Mouse (Mus musculus) heart, postnatal 14 days (tissue): ENCODE data around the gene Zic1. TPM values are rescaled to one million over a fixed set of nuclear protein-coding genes. Genes with fewer than 3 reads are reported as not detected.

Experiments
- DNase-seq, 2 experiments: peaks; one replicate each; pipeline ENCODE4 v3.0.0; 2021 to 2022
- intact Hi-C: fragments of 180-260 bp; cut with DNase I; formaldehyde crosslinking; loops from one replicate; pipeline ENCODE4 v1.15.1; 2025
- total RNA-seq, 2 experiments: library from RNA; stranded (reverse); gene quantifications; 2 replicates each; pipeline ENCODE4 v1.2.3; 2021

Gene Zic1
- total RNA-seq, 2 experiments from 2014 or later: not detected

DNA sequence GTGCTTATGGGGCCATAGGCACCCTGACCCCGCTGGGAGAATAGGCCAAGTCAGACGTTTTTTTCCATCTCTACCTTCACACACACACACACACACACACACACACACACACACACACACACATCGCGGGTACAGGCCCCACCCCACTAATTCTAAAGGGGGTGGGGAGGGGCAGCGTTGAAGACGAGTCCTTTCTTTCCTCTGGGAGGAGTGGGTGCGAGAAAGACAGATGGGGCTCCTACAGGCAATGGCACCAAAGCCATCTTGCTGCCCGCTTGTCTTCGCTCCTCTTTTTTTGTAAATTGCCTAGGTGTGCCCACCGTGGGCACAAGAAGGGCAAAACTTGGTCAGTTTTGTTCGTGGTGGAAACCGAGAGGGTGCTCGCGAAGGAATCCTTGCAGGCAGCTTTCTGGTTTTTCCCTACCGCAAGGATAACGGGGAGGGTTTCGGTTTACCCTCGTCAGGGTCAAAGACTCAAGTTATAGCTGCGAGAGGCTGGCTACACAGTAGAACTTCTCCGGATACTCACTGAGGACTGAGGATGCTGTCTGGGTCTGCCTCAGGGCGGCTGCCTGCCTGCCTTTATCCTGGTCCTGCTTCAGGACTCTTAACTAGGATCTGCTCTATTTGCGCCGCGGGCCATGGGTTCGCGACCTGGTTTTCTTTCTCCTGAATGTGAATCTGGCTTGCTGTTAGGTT, 3.8 kb upstream of the Zic1 start:
- no peak for DNase-seq
- intact Hi-C loops: no loop called here

DNA sequence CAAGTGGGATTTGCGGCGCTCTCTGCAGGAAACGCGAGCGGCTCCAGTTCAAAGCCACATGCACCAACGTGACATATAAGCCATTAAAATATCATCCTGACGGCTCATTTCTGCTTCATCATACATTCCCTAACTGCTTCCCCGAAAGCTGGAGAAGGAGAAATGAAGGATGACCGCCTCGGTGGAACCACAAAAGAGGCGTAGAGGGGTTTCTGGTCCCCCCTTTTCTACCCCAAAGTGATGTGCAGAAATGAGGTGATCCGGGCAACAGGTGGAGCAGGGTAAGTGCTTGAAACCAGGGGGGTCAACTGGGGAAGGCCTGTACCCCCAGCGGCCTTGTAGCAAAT, 3.3 kb upstream of the Zic1 start:
- intact Hi-C loops: no loop called here
- DNase-seq: no peak

DNA sequence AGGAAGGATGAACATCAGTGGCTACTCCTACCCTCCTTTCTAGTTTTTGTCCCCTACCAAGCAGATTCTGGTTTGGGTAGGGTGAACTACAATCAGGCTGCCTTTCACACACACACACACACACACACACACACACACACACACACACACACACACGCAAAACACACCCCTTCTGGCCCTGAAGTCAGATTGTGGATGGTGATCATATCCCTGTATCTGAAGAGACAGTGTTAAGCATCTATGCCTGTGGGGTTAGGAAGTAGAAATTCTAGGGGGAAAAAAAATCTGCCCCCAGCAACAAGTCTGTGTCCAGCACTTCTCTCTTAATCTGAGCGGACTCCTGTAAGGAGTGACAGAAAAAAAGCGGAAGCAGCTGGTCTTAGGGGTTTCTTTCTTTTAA, 2.5 kb upstream of the Zic1 start:
- DNase-seq: no peak
- intact Hi-C loops: no loop called here

DNA sequence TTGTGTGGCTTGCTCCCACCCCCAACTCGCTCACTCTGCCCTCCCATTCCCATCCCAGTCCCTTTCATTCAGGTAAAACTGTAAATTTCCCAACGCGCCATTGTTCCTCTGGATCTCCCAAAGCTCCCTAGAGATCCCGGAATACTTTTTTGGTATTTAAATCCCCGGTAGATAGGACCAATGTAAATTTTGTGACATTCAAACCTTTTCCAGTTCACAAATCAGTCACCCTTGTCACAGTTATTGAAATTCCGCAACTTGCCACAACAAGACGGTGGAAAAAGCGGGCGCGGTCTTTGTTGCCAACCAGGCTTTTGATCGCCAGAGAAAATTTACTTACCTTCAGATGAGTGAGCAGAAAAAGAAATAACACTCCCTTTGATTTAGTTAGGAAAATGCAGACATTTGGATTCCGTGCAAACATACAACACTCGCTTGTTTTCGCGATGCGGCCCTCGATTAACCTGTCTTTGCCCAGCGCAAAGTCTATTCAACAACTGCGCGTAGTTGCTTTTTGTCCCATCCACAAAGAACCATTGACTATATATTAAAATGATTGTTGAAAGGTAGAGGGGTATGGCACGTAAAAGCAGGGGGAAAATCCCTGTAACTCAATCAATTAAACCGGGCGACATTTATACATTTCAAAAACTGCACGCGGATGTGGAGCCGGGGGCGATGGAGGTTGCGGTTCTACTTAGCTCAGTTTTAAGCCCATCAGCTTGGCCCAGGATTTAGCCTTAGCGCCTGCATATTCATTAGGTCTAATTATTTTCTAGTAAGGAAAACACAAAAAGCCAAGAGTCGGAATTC, 1.6 kb upstream of the Zic1 start:
- no peak for DNase-seq
- intact Hi-C loops: no loop called here

DNA sequence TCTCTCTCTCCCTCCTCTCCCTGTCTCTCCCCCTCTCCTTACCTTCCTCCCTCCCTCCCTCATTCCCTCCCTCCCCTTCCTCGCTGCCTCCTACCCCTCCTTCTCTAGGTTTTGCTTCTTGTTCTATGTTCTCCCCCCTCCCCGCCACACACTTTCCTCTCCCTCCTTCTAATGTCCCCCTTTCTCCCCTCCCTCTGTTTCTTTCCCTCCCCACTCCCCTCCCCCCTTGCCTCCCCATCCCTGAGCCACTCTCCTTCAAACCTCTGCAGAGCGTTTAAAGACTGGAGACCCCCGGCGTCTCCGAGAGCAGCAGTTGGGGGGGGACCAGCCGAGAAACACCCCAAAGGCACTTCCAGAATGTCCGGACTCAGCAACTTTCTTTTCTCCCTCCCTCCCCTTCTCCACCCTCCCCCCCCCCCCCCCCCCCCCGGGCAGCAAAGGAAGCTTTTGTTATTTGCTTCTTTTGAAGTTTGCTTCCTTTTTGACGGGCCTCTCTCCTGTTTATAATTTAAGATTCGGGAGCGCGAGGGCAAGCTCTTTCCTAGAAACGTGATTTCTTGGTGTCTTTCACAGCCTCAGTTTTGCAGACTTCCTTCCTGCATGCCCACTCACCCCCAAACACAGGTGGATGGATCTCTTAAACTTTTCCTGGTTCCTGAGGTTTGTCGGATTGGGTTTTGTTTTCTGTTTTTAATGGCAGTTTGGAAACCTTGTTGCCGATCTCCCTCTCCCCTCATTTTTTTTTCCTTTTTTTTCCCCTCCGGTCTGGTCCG, 802 bp upstream of the Zic1 start:
- DNase-seq: no peak
- intact Hi-C loops: no loop called here

DNA sequence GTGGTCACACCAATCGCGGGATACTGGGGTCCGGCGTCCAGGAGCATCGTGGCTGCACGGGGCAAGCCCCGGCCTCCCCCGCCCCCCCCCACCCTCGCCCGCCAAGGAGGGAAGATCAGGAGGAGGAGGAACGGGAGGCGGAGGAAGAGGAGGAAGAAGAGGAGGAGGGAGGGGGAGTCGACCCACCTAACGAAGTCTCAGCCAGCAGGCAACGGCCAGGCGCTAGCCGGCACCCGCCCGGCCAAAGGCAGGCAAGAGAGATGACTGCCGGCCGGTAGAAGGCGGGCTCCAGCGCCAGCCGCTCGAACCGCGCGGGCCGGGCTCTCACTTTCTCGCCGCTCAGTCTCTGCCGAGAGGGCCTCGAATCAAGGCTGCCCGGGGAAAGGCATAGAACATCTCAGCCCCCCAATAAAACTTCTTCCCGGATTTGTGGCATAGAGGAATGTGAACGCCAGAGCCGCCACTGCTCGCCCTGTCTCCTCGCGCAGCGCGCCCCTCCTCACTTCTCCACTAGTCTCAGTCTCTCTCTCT, 574 bp downstream of the Zic1 start:
- no peak for DNase-seq
- intact Hi-C loops: no loop called here

DNA sequence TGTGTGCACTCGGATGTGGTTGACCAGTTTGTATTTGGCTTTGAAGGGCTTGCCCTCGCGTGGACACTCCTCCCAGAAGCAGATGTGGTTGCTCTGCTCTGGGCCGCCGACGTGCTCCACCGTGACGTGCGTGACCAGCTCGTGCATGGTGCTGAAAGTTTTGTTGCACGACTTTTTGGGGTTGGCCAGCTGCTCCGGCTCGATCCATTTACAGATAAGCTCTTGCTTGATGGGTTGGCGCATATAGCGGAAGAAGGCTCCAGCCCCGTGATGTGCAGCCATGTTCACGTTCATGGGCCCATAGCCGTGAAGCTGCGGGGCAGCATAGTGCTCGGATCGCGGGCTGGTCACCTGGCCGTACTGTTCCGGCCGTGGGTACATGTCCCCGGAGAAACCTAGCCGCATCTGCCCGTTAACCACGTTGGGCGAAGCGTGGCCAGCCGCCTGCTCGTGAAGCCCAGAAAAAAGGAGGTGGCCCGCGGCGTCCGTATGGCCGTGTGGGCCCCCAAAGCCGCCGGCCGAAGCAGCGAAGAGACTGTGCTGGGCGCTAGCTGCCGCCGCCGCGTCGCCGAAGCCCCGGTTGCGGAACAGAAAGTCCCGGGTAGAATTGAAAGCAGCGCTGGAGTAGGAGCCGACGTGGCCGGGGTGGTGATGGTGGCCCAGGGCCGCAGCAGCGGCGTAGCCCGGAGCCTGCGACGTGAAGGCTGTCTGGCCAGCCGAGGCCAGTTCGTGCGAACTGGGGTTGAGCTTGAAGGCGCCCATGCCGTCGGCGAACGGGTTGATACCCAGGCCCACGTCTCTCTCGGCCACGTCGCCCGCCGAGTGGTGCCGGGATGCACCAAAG, 1.3 kb downstream of the Zic1 start:
- intact Hi-C loops: no loop called here
- no peak for DNase-seq

DNA sequence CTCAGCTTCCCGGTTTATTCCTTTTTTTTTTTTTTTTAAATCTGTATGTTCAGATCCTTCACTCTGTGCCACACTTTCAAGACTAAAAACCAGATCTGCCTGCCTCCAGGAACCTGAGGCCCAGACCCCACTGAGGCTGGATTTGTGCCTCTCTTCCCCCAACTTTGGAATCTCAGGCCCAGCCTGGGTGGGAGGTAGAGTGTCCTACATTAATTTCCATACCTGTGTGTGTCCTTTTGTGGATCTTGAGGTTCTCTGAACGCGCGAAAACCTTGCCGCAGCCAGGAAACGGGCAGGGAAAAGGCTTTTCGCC, 1.8 kb downstream of the Zic1 start:
- no peak for DNase-seq
- intact Hi-C loops: no loop called here

DNA sequence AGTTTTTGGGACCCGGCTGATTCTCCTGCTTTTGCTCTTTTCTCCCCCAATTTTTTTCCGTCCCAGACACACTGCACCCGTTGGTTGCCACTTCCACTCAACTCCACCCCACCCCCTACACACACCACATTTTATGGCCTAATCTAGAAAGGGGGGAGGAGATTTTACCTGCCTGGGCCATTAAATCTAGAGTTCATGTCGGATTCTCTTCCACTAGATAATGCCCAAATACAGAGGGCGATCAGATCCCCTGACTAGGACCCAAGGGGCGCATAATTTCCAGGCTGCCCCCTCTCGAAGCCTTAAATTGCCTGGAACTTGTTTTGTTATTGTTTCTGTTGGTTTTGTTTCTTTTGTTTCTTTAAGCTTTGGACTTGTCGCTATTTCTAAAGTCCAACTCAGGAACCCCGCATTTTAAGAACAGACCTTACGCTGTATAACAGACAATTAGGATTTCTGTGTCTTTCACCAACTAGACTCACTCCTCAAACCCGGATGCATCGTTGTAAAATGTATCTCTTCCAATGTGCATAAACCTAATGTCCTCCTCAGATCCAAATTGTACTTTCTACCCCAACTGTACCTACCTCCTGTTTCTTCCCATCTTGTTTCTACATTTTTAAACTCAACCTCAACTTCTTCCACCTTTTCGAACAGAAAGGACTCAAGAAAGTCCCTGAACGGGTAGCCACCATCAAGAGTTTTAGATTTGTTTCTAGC, 2.4 kb downstream of the Zic1 start:
- no peak for DNase-seq
- intact Hi-C loops: no loop called here

DNA sequence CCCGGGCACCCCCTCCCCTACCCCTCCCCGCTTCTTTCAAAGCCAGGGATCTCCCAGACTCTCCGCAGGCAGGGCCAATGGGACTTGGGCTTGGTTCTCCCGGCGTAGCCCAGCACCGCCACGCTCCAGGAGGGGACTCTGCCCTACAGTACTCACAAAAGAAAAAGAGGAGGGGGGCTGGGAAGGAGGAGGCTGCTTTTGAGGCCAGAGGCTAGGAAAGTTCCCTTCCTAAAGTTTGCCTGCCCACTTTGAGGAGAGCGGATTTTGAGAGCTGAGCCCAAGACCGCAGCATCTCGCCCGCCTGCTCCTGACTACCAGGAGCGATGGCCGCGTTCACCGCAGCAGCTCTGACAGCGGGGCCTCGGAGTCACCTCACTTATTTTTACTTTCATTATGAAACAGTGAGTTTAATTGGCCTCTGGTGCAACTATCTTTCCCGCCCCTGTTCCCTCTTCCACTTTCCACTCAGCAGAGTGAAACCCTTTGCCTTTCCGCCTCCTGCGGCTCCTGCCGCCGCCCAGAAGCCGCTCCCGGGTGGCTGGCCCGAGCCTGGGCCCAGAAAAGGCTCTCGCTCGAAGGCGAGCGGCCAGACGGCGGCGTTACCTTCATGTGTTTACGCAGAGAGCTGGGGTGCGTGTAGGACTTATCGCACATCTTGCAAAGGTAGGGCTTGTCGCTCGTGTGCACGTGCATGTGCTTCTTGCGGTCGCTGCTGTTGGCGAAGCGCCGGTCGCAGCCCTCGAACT, 3.6 kb downstream of the Zic1 start, which contains the start of gene Zic4:
TSS of gene Zic4 (plus strand) at position 558 of the 746 bp plus-strand sequence.
- peak in 1 of 2 experiments; percentile 23 for DNase-seq
- intact Hi-C loops: no loop called here

DNA sequence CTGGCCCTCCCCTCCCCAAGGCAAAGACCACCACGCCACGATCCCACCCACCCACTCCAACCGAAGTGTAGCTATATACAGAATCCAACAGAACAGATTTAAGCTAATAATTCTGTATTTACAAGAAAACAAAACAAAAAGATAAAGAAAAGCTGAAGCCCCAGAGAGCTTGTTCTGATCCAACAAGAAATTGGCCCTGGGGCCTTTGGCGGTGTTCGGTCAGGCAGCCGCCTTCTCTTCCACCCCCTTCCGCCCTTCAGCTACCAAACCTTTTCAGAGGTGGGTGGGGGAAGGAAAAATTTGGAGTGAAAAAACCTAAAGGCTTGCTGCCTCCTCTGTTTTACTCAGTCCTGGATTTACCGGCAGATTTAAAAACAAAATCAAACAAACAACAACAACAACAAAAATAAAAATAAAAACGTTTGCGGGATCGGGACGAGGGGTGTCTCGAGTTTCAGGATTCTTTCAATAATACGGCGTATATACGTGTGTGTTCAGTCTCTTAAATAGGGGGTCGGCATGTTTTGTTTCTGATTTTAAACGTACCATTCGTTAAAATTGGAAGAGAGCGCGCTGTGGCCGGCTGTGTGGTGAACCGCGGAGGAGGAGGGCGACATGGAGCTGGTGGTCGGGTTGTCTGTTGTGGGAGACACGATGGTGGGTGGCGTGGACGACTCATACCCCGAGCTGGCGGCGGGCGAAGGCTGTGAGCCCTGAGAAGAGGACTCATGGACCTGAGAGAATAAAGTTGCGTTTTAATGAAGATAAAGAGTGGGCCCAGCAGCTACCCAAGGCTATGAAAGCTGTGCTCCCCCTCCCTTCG, 4.4 kb downstream of the Zic1 start:
- DNase-seq: no peak
- intact Hi-C loops: no loop called here

DNA sequence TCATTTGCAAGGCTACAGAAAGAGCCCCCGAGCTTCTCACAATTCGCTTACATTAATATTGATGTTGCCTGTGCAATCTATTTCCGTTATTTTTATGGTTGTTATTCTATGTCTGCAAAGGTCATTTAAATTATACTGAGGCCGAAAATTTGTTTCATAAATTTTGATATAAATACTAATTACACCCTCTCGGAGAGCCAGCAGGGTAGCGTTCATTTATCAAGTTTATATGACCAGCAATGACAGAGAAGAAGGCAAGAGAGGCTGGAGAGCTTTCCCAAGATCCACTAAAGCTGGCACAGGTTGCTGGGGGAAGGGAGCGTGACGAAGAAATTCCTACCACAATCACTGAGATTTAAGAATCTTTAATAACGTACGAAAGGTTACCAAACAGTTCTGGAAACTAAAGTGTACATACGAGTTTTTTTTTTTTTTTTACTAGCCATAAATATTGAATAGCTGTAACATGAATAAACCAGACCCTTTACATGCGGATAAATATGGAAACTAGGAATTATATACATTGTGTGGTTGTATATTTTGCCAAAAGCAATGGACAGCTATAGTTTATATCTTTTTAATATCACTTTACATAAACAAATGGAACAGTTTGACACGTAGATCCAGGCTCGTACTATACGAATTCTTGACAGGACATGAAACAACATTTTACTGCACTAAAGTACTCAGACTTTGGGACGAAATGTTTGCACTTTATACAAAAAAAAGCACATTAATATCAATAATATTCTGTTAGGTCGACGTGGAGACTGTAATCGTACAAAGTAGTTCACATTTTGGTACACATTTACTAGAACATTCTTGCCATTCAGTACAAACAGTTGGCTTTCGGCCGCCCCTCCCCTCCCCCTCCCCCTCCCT, 5.2 kb downstream of the Zic1 start:
- intact Hi-C loops: no loop called here
- no peak for DNase-seq

DNA sequence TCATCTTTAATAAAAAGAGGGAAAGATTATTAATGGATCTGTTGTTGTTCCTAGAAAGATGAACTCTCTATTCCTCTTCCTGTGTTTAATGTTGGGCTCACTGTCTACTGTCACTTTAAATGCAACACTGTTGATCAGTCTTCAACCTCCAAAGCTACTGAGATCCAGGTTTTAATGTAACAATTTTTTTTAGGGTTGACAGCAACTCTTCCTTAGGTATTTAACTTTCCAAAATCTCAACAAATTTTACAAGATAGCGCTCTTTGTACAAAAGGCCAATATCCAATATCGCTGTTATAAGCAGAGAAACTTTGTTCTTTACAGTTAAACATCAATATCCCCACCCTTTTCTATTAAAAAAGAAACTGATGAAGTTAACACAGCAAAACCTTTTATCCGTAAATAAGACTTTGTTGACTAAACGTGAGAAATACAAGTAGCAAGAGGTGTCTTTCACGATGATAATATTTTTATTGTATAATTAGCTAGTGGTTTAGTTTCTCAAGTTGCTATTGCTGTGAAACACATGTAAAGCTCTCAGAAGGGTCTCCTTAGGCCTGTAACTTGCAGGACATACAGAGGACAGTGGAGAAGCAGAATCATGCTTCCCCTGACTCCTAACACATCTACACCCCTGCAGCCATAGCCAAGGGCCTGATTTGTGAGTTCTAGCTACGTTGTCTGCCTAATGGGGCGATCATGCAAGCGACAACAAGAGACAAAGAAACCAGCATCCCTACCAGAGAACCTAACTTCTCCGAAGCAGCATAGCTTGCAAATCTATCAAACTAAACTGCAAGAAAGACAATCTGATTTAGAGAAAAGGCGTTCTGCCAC, 6.5 kb downstream of the Zic1 start:
- intact Hi-C loops: no loop called here
- no peak for DNase-seq

DNA sequence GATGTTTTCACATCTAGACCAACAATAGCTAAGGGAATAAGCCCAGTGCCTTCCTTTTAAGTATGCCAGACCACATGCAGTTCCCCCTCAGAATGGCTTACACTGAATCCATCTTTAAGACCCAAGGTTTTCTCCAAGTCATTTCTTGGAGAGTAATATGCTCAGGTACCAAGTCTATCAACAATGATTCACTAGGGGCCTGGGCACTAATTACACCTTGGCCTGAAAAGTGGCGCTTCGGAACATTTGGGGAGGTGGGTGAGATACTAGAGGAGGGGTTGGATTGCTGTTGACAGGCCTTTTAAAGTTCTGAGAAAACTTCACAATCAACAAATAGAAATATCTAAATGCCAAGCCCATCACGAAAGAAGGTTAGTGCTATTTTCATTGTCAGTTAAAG, 8.3 kb downstream of the Zic1 start:
- intact Hi-C loops: no loop called here
- DNase-seq: no peak

DNA sequence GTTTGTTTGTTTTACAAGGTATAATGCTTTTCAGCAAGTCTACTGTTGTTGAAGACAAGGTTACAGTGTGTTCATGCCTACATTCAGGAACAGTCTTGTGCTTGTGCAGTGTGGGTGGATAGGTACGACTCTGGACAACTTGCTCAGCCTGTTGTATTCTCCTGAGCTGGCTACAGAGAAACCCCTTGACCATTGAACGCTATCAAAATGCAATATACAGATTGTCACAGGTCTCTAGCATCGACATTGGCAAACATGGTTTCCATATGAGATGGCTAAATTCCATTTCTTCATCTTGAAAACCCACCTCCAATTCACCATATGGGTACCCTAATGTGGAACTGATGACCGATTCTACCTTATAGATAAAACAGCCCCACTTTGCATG, 9.3 kb downstream of the Zic1 start:
- intact Hi-C loops: no loop called here
- DNase-seq: no peak

DNA sequence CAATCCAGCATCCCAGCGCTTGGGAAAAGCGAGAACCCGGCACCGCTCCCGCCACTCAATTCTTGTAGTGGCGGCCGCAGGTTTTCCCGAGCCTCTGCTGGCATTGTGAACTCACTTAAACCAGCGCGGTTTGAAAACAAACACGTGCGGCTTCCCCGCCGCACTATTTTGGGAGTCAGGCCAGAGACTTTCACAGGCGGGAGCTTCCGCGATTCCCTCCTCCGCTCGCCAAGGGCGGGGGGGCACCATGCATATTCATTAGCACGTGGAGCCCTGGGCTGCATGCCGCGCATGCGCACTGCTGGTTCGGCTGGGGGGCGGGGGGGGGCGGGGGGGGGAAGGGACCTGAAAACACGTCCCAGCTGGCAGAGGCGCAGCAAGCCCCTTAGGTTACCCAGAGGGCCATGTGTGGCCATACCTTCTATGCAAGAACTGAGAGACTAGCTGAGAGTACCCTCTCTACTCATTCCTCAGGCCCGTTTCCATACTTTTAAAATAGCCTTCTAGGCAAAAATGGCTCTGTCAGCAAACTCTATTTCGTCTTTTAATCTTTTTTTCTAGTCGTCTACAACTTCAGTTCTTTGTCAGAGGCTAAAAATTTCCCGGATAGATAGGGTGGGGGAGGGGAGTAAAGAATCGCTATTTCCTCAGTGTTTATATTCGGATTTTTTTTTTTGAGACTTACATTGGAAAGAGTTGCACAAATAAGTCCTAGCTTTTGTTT, 9.8 kb downstream of the Zic1 start:
- intact Hi-C loops: no loop called here
- DNase-seq: no peak
